Mouse (Mus musculus) neural tube, embryonic 11.5 days (tissue): ENCODE measurements around the gene Defb22. TPM values are rescaled to one million over a fixed set of nuclear protein-coding genes. Genes with fewer than 3 reads are reported as not detected.

Source experiments
- polyA plus RNA-seq: library from polyadenylated mRNA; unstranded; fragments of >200 nt; fragmentation: Nextera tagmentation; extraction: Ambion mirVana; gene quantifications from 2 replicates; pipeline ENCODE4 v1.2.1, GENCODE M21; 2014

Defb22 gene
- polyA plus RNA-seq, 1 experiment from 2014 or later: not detected

Other genes starting within 250 kb of the Defb22 start
- 30.0 and 30.4 TPM in 2 replicates for gene Tbc1d20, start 196.3 kb downstream of the Defb22 start, polyA plus RNA-seq
- gene Rbck1, start 157.5 kb downstream of the Defb22 start, polyA plus RNA-seq: 69.2 and 77.8 TPM in 2 replicates
- gene Trib3, start 146.1 kb downstream of the Defb22 start, polyA plus RNA-seq: 1.1 and 1.4 TPM in 2 replicates
- gene Nrsn2, start 113.5 kb downstream of the Defb22 start, polyA plus RNA-seq: 7.6 TPM in 2 replicates
- gene Sox12, start 92.1 kb downstream of the Defb22 start, polyA plus RNA-seq: 19.1 and 21.4 TPM in 2 replicates
- gene Zcchc3, start 75.1 kb downstream of the Defb22 start, polyA plus RNA-seq: 52.7 and 55.2 TPM in 2 replicates
- gene 6820408C15Rik, start 74.6 kb downstream of the Defb22 start, polyA plus RNA-seq: 0.22 and 0.52 TPM in 2 replicates
- gene Defb23, start 25.5 kb downstream of the Defb22 start, polyA plus RNA-seq: not detected in 2 replicates
- not detected in 2 replicates for gene Defb20, start 13.1 kb downstream of the Defb22 start, polyA plus RNA-seq
- not detected in 2 replicates for gene Defb26, start 21.6 kb upstream of the Defb22 start, polyA plus RNA-seq
- not detected in 2 replicates for gene Defb28, start 28.1 kb upstream of the Defb22 start, polyA plus RNA-seq
- not detected in 2 replicates for gene Defb29, start 50.0 kb upstream of the Defb22 start, polyA plus RNA-seq
- gene Gm17416, start 79.2 kb upstream of the Defb22 start, polyA plus RNA-seq: not detected in 2 replicates
- gene Defb21, start 82.6 kb upstream of the Defb22 start, polyA plus RNA-seq: not detected in 2 replicates
- gene Defb19, start 90.2 kb upstream of the Defb22 start, polyA plus RNA-seq: not detected in 2 replicates
- gene Defb45, start 109.3 kb upstream of the Defb22 start, polyA plus RNA-seq: not detected in 2 replicates
- not detected in 2 replicates for gene Defb36, start 114.2 kb upstream of the Defb22 start, polyA plus RNA-seq
- not detected in 2 replicates for gene Defb25, start 132.9 kb upstream of the Defb22 start, polyA plus RNA-seq
- 0.58 TPM in 2 replicates for gene Rem1, start 136.8 kb upstream of the Defb22 start, polyA plus RNA-seq
- gene H13, start 179.3 kb upstream of the Defb22 start, polyA plus RNA-seq: 123 TPM in 2 replicates
- 39.1 and 40.6 TPM in 2 replicates for gene Mcts2, start 196.9 kb upstream of the Defb22 start, polyA plus RNA-seq
- gene Id1, start 246.1 kb upstream of the Defb22 start, polyA plus RNA-seq: 116 and 129 TPM in 2 replicates